Mouse (Mus musculus) liver, adult 2 months (tissue): ENCODE results near the gene Acer2.

Source experiments
- CTCF ChIP-seq: fragments of 200-500 bp; IDR thresholded peaks from 2 replicates; pipeline ENCODE4 v1.5.1; 2011; ENCODE audit warnings: low read depth, low read length, control low read depth
- POLR2A ChIP-seq: fragments of 200-500 bp; IDR thresholded peaks from 2 replicates; pipeline ENCODE4 v1.6.1; 2011; ENCODE audit warnings: low read length, control low read depth; ENCODE audit not compliant: insufficient read depth; ENCODE audit errors: extremely low read depth

DNA sequence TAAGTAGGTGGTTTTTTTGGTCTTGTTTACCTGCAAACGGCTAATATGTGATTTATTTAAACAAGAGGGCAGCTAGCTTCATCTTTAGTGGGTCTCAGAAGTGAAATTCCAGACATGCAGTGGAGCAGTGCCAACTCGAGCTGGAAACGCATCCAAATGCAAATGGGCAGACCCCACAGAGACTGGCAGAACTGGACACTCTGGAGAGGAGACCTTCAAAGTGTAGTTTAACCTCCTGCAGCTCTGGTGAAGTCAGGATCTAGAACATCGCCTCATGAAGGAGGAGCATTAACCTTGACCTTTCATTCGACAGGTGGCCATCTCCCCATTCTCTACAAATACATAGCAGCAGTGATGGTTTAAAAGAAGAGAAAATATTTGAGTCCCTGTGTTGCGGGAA, 68.5 kb downstream of the Acer2 start:
- TF ChIP-seq CTCF, result no peak
- TF ChIP-seq POLR2A, result no peak
